Comparison of ENCODE assay signal across 22 mouse cellular contexts in the genomic region with DNA sequence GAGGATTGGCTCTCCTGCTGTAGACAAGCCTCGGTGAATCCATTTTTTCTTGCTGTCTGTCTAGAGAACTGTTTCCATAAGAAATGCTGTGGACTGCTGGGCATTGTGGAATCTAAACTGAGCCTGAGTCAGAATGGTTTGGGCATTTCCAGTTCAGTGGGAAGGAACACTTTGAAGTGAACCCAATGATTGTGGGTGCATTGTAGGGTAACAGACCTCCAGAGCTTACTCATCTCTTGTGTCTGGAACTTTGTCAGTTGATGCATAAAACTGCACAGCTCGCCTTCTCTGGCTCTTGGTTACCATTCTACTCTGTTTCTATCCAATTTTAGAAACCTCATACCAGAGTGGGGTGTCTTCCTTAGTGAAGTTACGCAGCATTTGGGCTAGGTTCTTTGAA. TPM values are rescaled to one million over a fixed set of nuclear protein-coding genes. Genes with fewer than 3 reads are reported as not detected.
DNase-seq lines count a peak whose midpoint lies in the region; ATAC-seq and TF ChIP-seq lines count a peak whose summit lies in the region.
"Had no signal": no experiment of that assay in that cellular context is flagged by ENCODE, and none has a peak within 500 bp of the region (broad histone marks: within the 10 kb centered on the region; RNA-seq: fewer than 3 reads in every experiment).

No protein-coding gene starts in this region.

- no peaks in the 10 kb centered on the region for H3K27me3 ChIP-seq in Patski
- H3K27me3 ChIP-seq: embryonic facial prominence, embryonic 13.5 days; forebrain, embryonic 15.5 days; intestine, embryonic 15.5 days had no signal

- POLR2A ChIA-PET in Patski (lab: Charles Lee) = interaction anchor here (0.8 kb wide), 1 partner anchor 22 kb away, joined by 6 read pairs; no protein-coding TSS in a partner anchor

- no peak for TF ChIP-seq CTCF in Patski (IDR thresholded peaks at IDR 0.05)

- in situ Hi-C loops in Patski (cut with MboI; ENCODE audit: low pct_unique_long_range_greater_than_20kb) = no loop called here

- intact Hi-C loops in left cerebral cortex, postnatal 25 days (cut with DNase I) = loop anchor here (2.0 kb wide), 1 partner anchor 27 kb away; a partner anchor contains a TSS
- intact Hi-C loops in left cerebral cortex, postnatal 4 days (cut with DNase I) = no loop called here

- CTCF ChIA-PET in Patski (lab: Charles Lee) = no interaction called here

- peak; percentile 52 for DNase-seq in heart, adult 11 months
- no peak for DNase-seq in heart, adult 18-20 months
- peak; percentile 28 to 80 for DNase-seq in left cerebral cortex, postnatal 25 days (ENCODE audit: low spot score in 2 of 2)
- DNase-seq in left cerebral cortex, postnatal 4 days = no peak
- peak; percentile 84 for DNase-seq in Muller cell, postnatal 12 days (ENCODE audit: inconsistent ontology term)
- peak; percentile 73 for DNase-seq in Patski (ENCODE audit: low read depth, low spot score)
- DNase-seq in cerebellum, adult 9-10 months = no peak
- no peak for DNase-seq in urinary bladder, postnatal 25 days (ENCODE audit: low spot score)
- DNase-seq: adrenal gland, postnatal 10 days; cerebellum, adult 11 months; cerebellum, adult 9-11 months; heart, postnatal 14 days; kidney, adult 8-10 months; kidney, postnatal 10 days; lung, adult 2 months; lung, postnatal 10 days; midbrain, embryonic 14.5 days; thymus, postnatal 4 days had no signal

- ATAC-seq in Patski = peak; percentile 86
- ATAC-seq: forebrain, embryonic 15.5 days; hindbrain, embryonic 16.5 days; intestine, embryonic 15.5 days had no signal

RNA-seq across cellular contexts. Expression of a gene that starts 27.2 kb away (rescaled TPM):
- 10 to 100 TPM; 29.4 to 33.9 TPM for total RNA-seq in heart, adult 18-20 months (2021)
- 10 to 100 TPM; 56.7 to 59.2 TPM for total RNA-seq in left cerebral cortex, postnatal 25 days (2021)
- total RNA-seq in left cerebral cortex, postnatal 4 days (2021) = 10 to 100 TPM; 77.6 to 79.9 TPM
- 84.7 TPM for polyA plus RNA-seq in Patski (2021)

Comparison
In these comparisons a context has a peak if more than half of its experiments do, and no peak if none do; other contexts are left out.
1. DNase-seq: peak in heart, adult 11 months (single experiment), left cerebral cortex, postnatal 25 days (2 of 2), Muller cell, postnatal 12 days (single experiment) and Patski (single experiment); none in heart, adult 18-20 months (0 of 2), left cerebral cortex, postnatal 4 days (single experiment), cerebellum, adult 9-10 months (single experiment) and urinary bladder, postnatal 25 days (single experiment).